Mouse (Mus musculus): ENCODE measurements around the gene Acat1. TPM values are rescaled to one million over a fixed set of nuclear protein-coding genes. Genes with fewer than 3 reads are reported as not detected.

Gene Acat1
- 10 to 100 TPM; 20.1 to 26.3 TPM for total RNA-seq (2023)

GRCm38 (mm10) chr9:53609968-53610781, at the start of gene Acat1:
TSS of gene Acat1 (minus strand) at chr9:53610382.

GRCm38 (mm10) chr9:53536558-53537320, 73.4 kb downstream of the Acat1 start, which contains the start of the genes Atm and Npat:
TSS of gene Atm (minus strand) at chr9:53536740.
TSS of gene Npat (plus strand) at chr9:53537047.

Other genes starting within 250 kb of the Acat1 start
- gene Kdelc2, start 226.4 kb downstream of the Acat1 start, total RNA-seq (2023) = 1 to 10 TPM; 1.4 to 2.4 TPM
- under 1 TPM in 1 of 2 experiments, not detected in 1; 0.90 TPM for gene 4930550C14Rik, start 208.1 kb downstream of the Acat1 start, total RNA-seq (2023)
- gene Atm, start 73.6 kb downstream of the Acat1 start, total RNA-seq (2023) = 10 to 100 TPM; 56.2 to 75.4 TPM
- gene Npat, start 73.3 kb downstream of the Acat1 start, total RNA-seq (2023) = 10 to 100 TPM; 18.7 to 22.6 TPM
- gene Cul5, start 59.6 kb upstream of the Acat1 start, total RNA-seq (2023) = 10 to 100 TPM; 32.7 to 39.0 TPM
- gene Rab39, start 95.8 kb upstream of the Acat1 start, total RNA-seq (2023) = under 1 TPM; 0.23 to 0.39 TPM
- 10 to 100 TPM; 13.4 to 16.5 TPM for gene Slc35f2, start 161.2 kb upstream of the Acat1 start, total RNA-seq (2023)
- gene Sln, start 239.8 kb upstream of the Acat1 start, total RNA-seq (2023) = not detected

All from T-cell, adult 66 days (primary cell).